Mouse (Mus musculus): ENCODE measurements around the gene Kif1b.

- no peak for TF ChIP-seq CTCF (IDR thresholded peaks at IDR 0.05; ENCODE audit: control insufficient read depth, insufficient read depth, insufficient read length)
- no peak for TF ChIP-seq MAX (IDR thresholded peaks at IDR 0.05)
- TF ChIP-seq USF1 (IDR thresholded peaks at IDR 0.05; ENCODE audit: low read depth) = no peak
- TF ChIP-seq MYOG (IDR thresholded peaks at IDR 0.05; ENCODE audit: control insufficient read depth, extremely low read depth, insufficient read length) = no peak
- no peak for TF ChIP-seq MYOD1 (IDR thresholded peaks at IDR 0.05; ENCODE audit: control insufficient read depth, insufficient read length, low read depth)
- no peak for TF ChIP-seq CEBPB (IDR thresholded peaks at IDR 0.05; ENCODE audit: low read depth)
These were observed 963 bp upstream of the Kif1b start for GRCm38 (mm10) chr4:149308491-149308820.

Data from C2C12 (cell line).